Mouse (Mus musculus) urinary bladder, adult 2 months (tissue): ENCODE measurements around the gene Slc1a3. TPM values are rescaled to one million over a fixed set of nuclear protein-coding genes. Genes with fewer than 3 reads are reported as not detected.
"Not testable (repeated sequence)": the region's sequence is repeated elsewhere in the genome, so short reads cannot be mapped to it uniquely, and the experiment has no call there.

Experiments used
- DNase-seq: peaks from one replicate; pipeline ENCODE4 v3.0.0; 2022; ENCODE audit warnings: low spot score
- polyA plus RNA-seq: library from polyadenylated mRNA; depleted of rRNA; stranded (reverse); fragments of >200 nt; gene quantifications from 2 replicates; pipeline ENCODE4 v1.2.3, GENCODE M21; 2012

Gene Slc1a3
- polyA plus RNA-seq, 1 experiment = 4.0 TPM

DNA sequence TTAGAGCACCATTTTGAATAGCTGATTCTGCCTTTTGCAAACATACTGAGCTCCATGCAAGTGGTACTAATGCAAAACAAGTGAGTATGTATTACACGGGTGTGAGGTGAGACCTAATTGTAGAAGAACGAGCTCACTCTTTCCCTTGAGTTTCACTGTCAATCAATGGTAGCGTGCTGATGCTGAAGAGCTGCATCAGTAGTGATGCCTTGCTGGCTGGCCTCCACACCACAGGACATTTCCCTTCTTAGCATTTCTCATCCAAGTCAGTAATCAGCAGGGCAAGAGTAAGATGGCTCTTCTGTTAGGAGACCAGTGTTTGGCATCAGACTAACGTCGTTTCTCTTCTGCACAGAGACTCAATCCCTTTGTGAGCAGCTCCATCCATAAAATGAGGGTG, 4.0 kb downstream of the Slc1a3 start:
- no peak for DNase-seq

GRCm38 (mm10) chr15:8706178-8706577, 4.4 kb downstream of the Slc1a3 start:
- no peak for DNase-seq

DNA sequence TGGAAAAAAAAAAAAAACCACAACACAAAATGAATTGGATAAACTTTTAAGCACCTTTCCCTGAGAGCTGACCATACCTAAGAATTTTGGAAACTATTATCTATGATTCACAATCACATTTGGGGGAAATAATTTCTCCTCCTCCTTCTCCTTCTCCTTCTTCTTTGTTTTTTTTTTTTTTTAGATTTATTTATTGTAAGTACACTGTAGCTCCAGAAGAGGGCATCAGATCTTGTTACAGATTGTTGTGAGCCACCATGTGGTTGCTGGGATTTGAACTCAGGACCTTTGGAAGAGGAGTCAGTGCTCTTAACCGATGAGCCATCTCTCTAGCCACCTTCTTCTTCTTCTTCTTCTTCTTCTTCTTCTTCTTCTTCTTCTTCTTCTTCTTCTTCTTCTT, 5.0 kb downstream of the Slc1a3 start:
- not testable (repeated sequence) for DNase-seq

DNA sequence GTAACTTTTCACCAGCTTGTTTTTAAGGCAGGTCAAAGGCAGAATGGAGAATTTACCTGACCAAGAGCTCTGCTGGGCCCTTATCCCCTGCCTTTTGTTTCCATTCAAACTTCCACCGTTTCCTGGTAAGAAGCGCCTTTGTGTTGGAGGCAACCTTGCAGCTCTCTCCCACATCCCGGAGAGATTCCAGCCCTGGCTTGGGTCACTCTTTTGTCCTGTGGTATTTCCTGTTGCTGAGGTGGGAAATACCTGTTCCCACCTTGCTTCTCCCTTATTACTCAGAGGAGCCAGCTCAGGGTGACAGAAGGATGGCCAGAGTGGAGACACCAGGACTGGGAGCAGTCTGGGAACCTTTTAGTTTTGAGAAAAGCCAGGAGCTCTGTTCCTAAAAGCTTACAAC, 12.6 kb downstream of the Slc1a3 start:
- DNase-seq = no peak

GRCm38 (mm10) chr15:8697500-8697899, 13.1 kb downstream of the Slc1a3 start:
- DNase-seq = no peak

- not testable (repeated sequence) for DNase-seq
Measured at GRCm38 (mm10) chr15:8690141-8690540, 20.4 kb downstream of the Slc1a3 start.

- no peak for DNase-seq
Measured at GRCm38 (mm10) chr15:8686846-8687245, 23.7 kb downstream of the Slc1a3 start.

DNA sequence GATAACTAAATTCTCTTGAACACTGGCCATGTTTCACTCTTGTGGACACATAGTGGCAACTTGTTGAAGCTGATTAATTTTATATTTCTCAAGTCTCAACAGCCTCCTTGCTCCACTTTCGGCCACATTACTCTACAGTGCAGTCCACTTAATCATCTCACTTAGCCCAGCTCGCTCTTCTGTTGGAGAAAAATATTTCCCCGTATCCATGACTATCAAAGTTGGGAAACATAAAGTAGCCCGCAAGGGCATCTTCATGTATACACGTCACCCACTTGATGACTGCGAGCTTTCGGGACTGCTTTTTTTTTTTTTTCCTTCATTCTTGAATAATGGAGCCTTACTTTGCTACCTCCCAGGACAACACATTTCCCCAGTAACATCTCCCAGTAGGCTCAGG, 25.1 kb downstream of the Slc1a3 start:
- no peak for DNase-seq

- DNase-seq = no peak
Measured at GRCm38 (mm10) chr15:8684263-8684662, 26.3 kb downstream of the Slc1a3 start.

DNA sequence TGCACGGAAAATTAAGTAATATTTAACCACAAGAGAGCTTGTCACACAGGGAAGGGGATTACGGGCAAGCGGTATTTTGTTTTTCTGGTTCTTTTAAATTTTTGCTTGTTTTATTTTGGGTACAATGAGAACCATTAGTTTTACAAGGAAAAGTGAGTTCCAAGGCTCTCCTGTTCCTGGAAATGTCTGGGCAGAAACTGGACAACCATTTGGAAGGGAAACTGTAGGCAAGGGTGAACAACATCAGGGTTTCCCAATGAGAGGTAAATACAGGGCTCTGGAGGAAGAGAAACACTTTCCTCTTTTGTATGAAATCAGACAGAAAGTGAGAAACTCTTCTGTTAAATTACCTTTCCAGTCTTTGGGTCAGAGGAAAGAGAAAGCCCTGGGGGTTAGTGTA, 27.7 kb downstream of the Slc1a3 start:
- DNase-seq = no peak

GRCm38 (mm10) chr15:8682421-8682820, 28.1 kb downstream of the Slc1a3 start:
- DNase-seq = no peak

DNA sequence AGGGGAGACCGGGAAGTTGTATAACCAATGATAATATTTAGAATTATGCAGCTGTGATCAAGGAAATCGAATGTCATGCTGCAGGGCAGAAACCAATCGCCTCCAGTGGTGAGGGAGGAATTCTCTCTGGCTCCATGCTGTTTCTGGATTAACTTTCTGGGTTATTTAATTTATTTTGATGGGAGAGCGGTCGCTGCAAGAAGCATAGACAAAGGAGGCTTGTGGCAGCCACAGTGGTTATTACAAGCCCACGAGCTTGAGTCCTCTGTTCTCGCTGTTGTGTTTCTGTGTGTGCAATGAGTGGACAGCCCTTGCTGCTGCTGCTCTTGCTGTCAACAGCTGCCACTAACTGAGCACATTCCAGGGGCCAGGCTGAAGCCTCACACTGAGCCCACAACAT, 28.6 kb downstream of the Slc1a3 start:
- no peak for DNase-seq

- no peak for DNase-seq
Measured at GRCm38 (mm10) chr15:8681009-8681408, 29.6 kb downstream of the Slc1a3 start.

DNA sequence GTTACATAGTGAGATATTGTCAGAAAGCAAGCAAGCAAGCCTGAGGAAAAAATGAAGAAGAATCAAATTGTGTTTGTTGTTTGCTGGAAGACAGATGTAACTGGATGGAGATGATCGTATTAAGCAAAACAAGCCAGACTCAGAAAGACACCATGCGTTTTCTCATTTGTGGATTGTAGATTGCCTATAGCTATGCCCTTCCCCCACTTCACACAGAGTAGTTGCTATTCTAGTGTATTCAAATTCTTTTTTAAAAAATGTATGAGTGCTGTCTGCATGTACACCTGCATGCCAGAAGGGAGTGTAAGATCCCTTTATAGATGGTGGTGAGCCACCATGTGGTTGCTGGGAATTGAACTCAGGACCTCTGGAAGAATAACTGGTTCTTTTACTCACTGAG, 33.6 kb downstream of the Slc1a3 start:
- no peak for DNase-seq

GRCm38 (mm10) chr15:8676211-8676691, 34.3 kb downstream of the Slc1a3 start:
- no peak for DNase-seq

DNA sequence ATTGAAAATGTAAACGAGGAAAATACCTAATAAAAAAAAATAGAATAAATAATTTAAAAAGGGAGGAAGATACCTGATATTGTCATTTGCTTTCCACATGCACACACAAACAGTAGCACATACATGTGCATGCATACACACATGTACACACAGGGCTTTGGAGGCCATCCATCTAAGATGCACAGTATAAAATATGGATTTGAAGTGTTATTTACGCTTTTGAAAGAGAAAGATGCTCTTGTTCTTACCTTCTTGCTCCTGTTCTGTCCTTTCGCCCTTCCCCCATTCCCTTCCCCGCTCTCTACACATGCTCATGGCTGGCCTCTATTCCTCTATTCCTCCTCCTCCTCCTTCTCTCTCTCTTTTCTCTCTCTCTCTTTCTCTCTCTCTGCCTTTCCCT, 34.9 kb downstream of the Slc1a3 start:
- no peak for DNase-seq

GRCm38 (mm10) chr15:8672532-8672931, 38.0 kb downstream of the Slc1a3 start:
- no peak for DNase-seq

GRCm38 (mm10) chr15:8667849-8668522, 42.6 kb downstream of the Slc1a3 start:
- no peak for DNase-seq

- DNase-seq = no peak
Measured at GRCm38 (mm10) chr15:8665675-8666350, 44.8 kb downstream of the Slc1a3 start.

DNA sequence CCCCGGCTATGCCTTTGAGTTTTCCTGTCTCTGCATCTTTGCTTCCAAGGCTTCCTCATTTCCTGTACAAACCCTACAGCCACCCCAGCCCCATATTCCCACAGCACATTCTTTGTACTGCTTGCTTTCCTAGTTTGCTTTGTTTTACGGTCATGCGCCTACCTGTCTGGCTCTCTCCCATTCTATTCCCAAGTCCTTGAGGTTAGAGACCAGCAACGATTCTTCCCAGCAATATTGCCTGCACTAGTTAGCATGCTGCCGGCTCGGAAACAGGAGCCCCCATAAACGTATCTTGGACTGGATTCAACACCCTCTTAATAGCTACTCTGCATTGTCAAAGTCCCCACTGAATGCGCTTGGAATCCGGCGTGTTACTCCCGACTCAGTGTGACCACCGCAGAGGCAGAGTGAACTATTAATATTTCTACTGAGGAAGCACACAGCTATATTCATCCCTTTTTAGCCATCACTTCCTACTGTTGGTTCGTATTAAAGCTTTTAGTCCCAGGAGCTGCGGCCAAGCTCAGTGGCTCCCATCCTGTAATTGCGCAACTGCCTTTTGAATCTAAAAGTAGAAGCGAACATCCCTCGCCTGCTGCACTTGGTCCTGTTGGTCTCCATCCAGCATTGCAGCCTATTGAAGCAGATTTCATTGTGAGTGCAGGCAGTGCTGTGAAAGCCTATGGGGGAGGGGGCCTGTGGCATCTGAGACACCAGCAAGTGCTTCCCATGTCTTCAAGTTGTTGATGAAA, 47.0 kb downstream of the Slc1a3 start:
- DNase-seq = no peak

DNA sequence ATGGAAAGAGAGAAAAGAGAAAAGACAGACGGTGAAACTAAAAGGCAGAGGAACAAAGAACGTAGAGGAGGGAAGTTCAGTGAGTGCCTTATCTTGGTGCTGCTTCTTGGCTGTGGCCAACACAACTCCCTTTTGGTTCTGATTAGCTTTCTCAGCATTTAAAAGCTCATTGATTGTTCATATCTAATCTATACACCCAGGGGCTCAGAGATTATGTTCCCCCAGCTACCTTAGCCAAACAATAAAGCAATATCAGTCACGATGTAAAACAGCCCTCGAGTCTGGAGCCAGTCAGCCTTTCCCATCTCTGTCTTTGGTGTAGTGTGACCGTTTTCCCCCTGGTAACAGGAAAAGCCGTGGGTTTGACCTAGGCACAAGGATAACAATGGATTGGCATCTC, 48.7 kb downstream of the Slc1a3 start:
- no peak for DNase-seq

DNA sequence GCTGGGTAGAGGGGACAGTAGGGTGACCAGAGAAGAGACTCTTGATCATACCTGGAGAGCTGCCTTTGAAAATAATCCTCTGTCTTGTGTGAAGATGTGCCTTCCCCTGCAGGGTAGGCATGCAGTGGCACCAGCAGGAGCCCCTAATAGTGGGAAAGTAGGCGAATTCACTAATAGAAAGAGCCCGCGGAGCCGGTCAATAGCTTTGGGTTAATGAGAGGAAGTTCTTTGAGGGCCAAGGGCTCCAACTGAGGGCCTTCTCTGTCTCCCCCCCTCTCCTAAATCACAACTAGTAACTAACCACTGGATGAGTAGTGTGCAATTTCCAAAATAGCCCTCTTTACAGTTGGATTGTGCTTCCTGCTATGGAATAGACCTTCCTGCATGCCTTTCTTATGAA, 50.6 kb downstream of the Slc1a3 start:
- no peak for DNase-seq

DNA sequence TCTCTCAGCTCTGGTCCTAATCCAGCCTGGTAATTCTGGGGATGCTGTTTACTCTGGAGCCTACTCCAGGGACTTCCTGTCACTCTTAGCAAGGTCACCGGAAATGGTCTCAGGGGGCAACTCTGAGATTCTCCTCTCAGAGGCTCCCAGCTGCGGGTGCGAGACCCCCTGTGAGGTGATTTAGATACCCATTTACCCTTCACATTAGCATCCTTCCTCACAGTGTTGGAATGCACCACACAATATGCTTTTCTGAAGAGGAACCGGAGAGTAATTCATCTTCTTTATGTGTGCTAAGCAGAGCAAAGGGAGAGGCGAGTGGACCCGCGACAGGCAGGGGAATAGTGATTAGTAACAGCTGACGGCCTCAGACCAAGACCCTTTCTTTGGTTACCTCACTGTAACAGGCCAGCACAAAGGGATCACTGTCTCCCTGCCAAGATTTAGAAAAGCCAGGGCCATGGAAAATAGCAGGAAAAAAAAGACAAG, 51.0 kb downstream of the Slc1a3 start:
- no peak for DNase-seq
